Mouse (Mus musculus): ENCODE results near the gene 1110032A03Rik.

1110032A03Rik gene

DNA sequence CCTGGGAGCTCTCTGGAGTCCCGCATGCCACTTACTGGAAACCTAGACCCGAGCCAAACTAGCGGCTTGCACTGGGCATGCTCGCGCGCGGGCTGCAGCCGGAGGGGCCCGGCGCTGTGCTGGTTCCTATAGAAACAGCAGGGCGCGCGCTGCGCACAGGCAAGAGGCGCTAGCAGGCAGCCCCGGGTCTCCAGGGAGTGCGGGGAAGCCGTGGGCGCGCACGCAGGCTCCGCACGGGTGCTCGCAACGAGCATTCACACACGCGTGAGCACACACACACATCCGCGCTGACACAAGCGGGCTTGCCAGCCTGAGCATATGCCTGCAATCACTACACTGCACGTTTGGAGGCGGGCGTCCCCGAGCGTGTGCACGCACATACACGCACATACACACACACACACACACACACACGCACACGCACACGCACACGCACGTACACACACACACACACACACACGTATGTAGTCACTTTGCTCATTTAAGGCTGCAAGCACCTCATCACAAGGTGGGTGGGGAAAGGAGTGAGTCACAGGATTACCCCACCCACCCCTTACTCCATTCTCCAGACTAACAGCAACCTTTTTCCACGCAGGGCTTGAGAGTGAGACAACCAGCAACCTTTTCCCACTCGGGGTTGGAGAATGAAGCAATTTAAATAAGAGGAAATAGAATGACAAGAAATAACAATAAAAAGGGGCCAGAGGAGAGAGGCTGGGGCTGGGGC lies 47.2 kb downstream of the 1110032A03Rik start:
- DNase-seq = no peak

DNA sequence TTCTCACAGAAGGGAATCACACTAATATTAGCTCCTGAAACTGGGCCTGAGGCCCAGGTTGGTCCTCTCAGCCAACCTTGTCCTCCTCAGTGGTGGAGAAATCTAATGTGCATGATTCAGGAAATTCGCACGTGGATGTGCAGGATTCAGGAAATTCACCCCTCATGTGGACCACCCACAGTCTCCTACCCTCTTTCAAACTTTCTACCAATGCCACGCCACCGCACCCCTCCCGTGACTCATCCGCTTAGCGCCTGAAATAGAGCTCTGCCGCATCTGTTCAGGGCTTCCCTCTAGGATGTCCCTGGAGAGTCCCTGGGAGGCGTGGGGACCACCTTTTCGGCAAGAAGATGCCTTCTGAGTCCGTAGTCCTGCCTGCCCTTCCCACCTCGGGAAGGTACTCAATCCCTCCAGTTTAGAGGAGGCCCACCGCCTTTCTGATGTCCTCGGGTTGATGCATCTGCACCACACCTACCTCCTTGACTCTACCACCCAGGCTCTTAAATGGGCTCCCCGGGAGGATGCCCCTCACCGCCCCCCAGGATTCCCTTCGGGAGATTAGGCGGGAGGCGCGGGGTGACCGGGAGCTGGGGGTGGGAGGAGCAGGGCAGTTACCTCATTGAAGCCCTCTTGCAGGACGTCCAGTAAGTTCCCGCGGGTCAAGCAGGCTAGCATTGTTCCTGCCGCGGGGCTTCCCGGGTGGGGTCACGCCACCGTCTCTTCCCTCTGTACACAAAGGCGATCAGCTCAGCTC lies 48.0 kb downstream of the 1110032A03Rik start:
- no peak for DNase-seq

DNA sequence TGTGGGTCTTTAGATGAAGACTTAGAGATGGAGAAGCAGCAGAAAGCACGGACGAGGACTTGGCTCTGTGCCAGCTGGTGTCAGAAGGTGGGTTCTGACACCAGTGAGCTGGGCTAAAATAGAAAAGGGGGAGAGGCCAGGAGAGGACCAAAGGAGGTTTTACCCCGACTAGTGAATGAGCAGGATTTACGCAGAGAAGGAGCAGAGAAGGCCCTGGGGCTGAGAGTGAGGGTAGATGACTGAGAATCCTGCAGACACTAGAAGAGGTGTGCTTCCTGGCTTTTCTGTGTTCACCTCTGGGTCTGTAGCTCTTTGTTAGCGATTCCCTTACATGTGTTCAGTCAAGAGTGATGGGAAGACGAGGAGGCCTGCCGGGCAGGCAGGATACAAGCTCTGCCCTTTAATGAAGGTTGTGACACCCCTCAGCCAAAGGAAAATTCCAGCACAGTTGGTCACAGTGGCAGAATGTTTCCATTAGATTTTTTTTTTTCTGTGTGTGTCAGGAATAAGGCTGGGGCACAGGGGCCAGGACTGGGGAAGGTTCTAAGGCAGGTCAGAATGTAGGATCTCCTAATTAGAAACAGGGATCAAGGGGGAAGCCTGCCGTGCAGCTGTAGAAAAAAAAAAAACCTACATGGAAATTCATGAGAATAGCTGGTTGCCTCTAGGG lies 49.3 kb downstream of the 1110032A03Rik start:
- DNase-seq = no peak

DNA sequence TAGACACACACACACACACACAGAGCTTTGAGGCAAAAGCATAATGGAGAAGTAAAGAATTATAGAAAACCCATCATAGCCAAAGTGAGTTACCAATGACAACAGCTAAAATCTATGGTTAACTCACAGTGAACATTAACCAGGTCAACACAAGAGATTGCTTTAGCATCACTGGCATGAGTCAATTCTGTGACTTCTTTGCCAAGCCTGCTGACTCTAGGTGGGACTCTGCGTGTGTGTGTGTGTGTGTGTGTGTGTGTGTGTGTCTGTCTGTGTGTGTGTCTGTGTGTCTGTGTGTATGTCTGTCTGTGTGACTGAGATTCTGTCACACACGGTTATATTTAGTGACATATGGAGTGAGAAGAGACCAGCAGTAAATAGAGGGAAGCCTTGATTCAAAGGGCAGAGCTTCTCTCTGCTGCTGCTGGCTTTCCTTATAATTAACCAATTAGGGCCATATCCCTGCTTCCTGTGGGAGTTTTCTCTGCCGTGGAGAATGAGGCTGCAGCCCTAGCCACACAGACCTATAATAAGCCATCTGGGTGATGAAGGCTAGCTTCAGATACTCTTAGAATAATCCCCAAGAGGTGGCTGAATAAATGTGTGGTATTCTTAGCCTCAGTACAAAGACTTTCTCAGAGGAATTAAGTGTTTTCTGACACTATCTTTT lies 50.5 kb downstream of the 1110032A03Rik start:
- no peak for DNase-seq

DNA sequence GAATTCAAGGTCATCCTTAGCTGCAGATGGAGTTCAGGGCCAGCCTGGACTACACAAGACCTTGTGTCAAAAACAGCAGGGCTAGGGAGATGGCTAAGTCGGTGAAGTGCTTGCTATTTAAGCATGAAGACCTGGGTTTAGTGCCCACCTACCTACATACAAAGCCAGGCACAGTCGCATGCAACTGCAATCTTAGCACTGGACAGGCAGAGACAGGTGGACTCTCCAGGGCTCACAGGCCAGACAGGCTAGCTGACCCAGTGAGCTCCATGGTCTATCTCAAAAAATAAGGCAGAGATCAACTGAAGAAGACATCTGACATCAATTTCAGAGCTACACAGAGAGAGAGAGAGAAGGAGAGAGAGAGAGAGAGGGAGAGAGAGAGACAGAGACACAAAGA lies 51.2 kb downstream of the 1110032A03Rik start:
- no peak for DNase-seq

DNA sequence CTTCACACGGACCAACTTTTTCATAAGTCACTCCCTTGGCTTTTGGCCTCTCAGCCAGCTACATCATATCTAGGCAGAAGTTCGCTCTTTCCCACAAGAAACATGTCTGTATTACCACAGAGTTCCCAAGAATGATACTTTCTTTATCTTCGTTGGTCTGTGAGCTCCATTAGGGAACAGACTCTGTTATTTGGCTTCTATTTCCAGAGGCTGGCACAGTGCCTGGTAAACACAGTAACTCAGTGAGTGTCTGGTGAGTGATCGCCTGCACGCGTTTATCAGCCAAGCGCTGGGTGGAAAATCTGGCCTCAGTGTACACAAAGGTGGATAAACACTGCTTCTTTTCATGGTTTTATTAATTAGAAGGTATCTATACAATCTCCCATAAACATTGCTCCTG lies 51.9 kb downstream of the 1110032A03Rik start:
- peak; percentile 56 for DNase-seq

DNA sequence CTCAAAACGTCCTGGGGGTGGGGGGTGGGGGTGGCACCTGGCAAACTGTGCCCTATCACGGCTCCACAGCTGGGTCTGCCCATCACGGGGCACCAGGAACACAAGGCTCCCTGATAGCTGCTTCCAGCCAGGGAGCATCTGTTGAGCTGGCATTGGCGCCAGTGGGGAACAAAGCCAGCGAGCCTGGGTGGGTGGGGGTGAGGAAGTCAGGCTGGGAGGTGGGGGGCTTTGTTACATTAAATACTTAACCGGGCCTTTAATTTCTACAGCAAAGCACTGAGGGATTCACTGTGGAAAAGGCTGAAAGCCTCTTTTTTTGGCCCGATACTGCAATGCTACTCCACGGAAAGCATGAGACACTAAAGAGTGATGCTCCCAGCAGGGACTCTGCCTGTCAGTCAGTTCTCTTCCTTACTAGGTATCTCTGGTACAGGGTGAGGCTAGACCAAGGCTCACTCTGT lies 52.8 kb downstream of the 1110032A03Rik start:
- DNase-seq = no peak

DNA sequence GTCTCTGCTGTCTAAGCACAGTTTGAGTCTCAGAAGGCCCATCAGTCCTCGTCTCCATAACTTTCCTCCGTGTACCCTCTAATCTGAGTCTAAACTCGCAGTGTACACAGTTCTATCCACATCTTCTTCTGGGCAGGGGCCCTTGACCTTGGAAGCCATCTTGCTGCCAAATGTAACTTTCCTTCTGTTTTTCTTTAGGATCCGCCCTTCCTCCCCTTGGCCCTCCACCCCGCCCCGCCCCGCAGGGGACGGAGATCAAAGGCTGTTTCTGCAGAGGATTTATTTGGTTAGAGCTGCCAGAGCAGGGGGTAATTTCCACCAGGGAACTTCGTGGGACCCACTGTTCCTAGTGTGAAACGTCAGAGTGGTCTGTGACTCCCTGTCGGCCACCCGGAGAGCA lies 54.3 kb downstream of the 1110032A03Rik start:
- DNase-seq = no peak

DNA sequence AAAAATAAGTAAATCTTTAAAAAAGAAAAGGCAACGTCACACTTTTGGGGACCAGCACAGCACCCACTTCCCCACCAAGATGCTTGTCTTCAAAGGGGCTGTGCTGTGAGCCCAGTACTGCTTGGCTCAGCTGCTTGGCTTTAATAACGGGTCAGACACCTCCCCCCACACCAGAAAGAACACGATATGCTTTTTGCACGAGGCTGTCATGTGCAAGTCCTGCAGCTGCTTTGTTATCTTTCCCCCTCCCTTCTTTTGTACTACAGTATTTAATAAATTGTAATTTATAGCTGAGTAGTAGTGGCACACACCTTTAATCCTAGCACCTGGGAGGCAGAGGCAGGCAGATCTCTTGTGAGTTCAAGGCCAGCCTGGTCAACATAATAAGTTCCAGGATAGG lies 56.4 kb downstream of the 1110032A03Rik start:
- no peak for DNase-seq

DNA sequence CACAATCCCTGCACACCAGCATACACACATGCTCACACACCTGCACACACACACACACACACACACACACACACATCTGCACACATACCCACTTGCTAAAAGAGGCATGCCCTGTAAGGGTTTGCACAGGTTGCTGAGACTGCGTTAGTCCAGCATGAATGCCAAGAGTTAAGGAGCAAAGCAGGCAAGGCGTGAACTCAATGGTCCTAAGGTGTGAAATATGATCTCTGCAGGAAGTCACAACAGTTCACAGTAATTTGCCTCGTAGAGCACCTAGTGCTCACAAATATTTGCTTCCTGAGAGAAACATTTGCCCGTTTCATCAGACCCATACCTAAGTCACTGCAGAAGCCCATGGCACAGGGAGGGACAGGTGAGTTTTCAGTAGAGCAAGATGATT lies 61.1 kb downstream of the 1110032A03Rik start:
- DNase-seq = no peak
